Mouse (Mus musculus) limb, embryonic 14.5 days (tissue): Measurements from ENCODE around the gene Rfx3. TPM values are rescaled to one million over a fixed set of nuclear protein-coding genes. Genes with fewer than 3 reads are reported as not detected.
A peak's percentile ranks its signal among the peaks of the same experiment; 100 is the strongest.

Source experiments
- ATAC-seq: fragments of 200-750 bp; cut with Nextera tagmentation; 2 replicates; pipeline ENCODE4 v1.8.0; 2017; ENCODE audit warnings: low read depth, moderate number of reproducible peaks, moderate TSS enrichment; ENCODE audit not compliant: low FRiP score
- DNase-seq: peaks from one replicate; pipeline ENCODE4 v3.0.0-alpha.2; 2015; ENCODE audit warnings: low spot score
- H3K27ac ChIP-seq: fragments of 300-500 bp; sonication (generic); replicated peaks from 2 replicates; pipeline ENCODE4 v1.5.1; 2014; ENCODE audit warnings: low read depth, mild to moderate bottlenecking, low read length, moderate library complexity, mixed read lengths
- H3K27me3 ChIP-seq: fragments of 300-500 bp; sonication (generic); 2 replicates; pipeline ENCODE4 v1.6.1; 2014; ENCODE audit warnings: low read length, mixed read lengths; ENCODE audit not compliant: control insufficient read depth, insufficient read depth
- H3K36me3 ChIP-seq: fragments of 300-500 bp; sonication (generic); 2 replicates; pipeline ENCODE4 v1.6.1; 2014; ENCODE audit warnings: mild to moderate bottlenecking, low read length, moderate library complexity, mixed read lengths; ENCODE audit not compliant: control insufficient read depth, insufficient read depth
- H3K4me1 ChIP-seq: fragments of 300-500 bp; sonication (generic); 2 replicates; pipeline ENCODE4 v1.6.1; 2014; ENCODE audit warnings: antibody characterized with exemption, low read length, mixed read lengths; ENCODE audit not compliant: control insufficient read depth, insufficient read depth
- H3K4me2 ChIP-seq: fragments of 300-500 bp; sonication (generic); replicated peaks from 2 replicates; pipeline ENCODE4 v1.6.1; 2014; ENCODE audit warnings: low read depth, mild to moderate bottlenecking, low read length, moderate library complexity; ENCODE audit not compliant: severe bottlenecking
- H3K4me3 ChIP-seq: fragments of 300-500 bp; sonication (generic); replicated peaks from 2 replicates; pipeline ENCODE4 v1.5.1; 2014; ENCODE audit warnings: low read length
- H3K9ac ChIP-seq: fragments of 300-500 bp; sonication (generic); 2 replicates; pipeline ENCODE4 v1.6.1; 2014; ENCODE audit warnings: mild to moderate bottlenecking, low read depth, low read length, moderate library complexity; ENCODE audit not compliant: severe bottlenecking
- H3K9me3 ChIP-seq: fragments of 300-500 bp; sonication (generic); 2 replicates; pipeline ENCODE4 v1.6.1; 2016; ENCODE audit warnings: low read length; ENCODE audit not compliant: control insufficient read depth
- POLR2A ChIP-seq: fragments of 200-500 bp; IDR thresholded peaks from 2 replicates; pipeline ENCODE4 v1.8.0; 2012; ENCODE audit warnings: inconsistent platforms, mild to moderate bottlenecking, moderate library complexity, borderline replicate concordance; ENCODE audit not compliant: insufficient read depth, insufficient read length; ENCODE audit errors: extremely low read depth
- WGBS: fragments of 180-500 bp; shearing (Covaris S2); extraction: QIAGEN DNeasy Blood & Tissue Kit; methylation state at CpG from one replicate; pipeline ENCODE4 v1.1.7; 2014; 5-methylcytosine and 5-hydroxymethylcytosine counted together
- polyA plus RNA-seq, 2 experiments: library from polyadenylated mRNA; depleted of rRNA in 1 of 2; stranded (reverse) in 1 of 2; unstranded in 1 of 2; fragments of >200 nt; fragmentation: Nextera tagmentation in 1 of 2; extraction: Ambion mirVana in 1 of 2; gene quantifications; 2 replicates each; pipeline versions ENCODE4 v1.2.1 to v1.2.3; 2012 to 2014

Rfx3 gene
- 5.7 and 6.6 TPM in 2 replicates for polyA plus RNA-seq (2012; rRNA removed)
- polyA plus RNA-seq (2014; fragmentation: Nextera tagmentation; extraction: Ambion mirVana), result 9.6 and 10.2 TPM in 2 replicates

GRCm38 (mm10) chr19:28010471-28011395 lies at the start of gene Rfx3:
Rfx3 (minus strand) TSS chr19:28011166.
- Histone ChIP-seq H3K9ac (peak within 1 kb of the TSS; percentile 87), H3K4me3 (peak within 1 kb of the TSS; percentile 95), H3K27me3 (no peaks in the 10 kb centered on the region), H3K27ac (peak within 1 kb of the TSS; percentile 99), H3K4me2 (peak within 1 kb of the TSS; percentile 67), H3K36me3 (no peaks in the 10 kb centered on the region), H3K9me3 (no peaks in the 10 kb centered on the region), H3K4me1 (no peaks in the 10 kb centered on the region; the same call in 1 of the 2 replicates)
- WGBS, result under 1% methylated on average over 48 of the region's 78 CpGs
- ATAC-seq (peak; percentile 87), DNase-seq (peak; percentile 88)
- TF ChIP-seq POLR2A, result no peak

- DNase-seq (no peak), ATAC-seq (no peak)
- no peaks in the 10 kb centered on the region for H3K9me3 ChIP-seq
- H3K4me1 ChIP-seq, result no peaks in the 10 kb centered on the region
- H3K4me3 ChIP-seq, result no peak overlapping the region
- H3K9ac ChIP-seq, result no peak overlapping the region
- TF ChIP-seq POLR2A, result no peak
- H3K27me3 ChIP-seq, result no peaks in the 10 kb centered on the region
- no peaks in the 10 kb centered on the region for H3K36me3 ChIP-seq
- no peak overlapping the region for H3K4me2 ChIP-seq
- 87% methylated on average over 1 of the region's 1 CpGs for WGBS
- H3K27ac ChIP-seq, result no peak overlapping the region
Observed at GRCm38 (mm10) chr19:28052058-28052457, 41.1 kb upstream of the Rfx3 start.

DNA sequence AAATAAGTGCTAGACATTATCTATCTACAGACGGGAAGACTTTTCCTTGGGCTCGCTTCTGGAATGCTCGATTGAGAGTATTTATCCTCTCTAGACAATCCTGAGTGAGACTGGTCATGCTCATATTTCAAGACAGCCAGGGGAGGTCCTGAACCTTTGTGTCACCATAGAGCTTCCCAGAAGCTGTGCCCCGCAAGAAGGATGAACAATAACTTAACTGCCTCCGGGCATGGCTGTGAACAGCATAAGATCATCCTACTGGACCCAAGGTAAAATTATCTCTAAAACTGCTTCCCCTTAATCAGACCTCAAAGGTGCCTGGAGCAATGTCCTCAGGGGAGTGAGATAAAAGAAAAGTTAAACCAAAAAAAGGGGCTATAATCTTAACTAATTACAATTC lies 40.6 kb upstream of the Rfx3 start:
- no peaks in the 10 kb centered on the region for H3K4me1 ChIP-seq
- no peak overlapping the region for H3K27ac ChIP-seq
- no peaks in the 10 kb centered on the region for H3K27me3 ChIP-seq
- WGBS, result 86% methylated on average over 5 of the region's 5 CpGs
- no peak for TF ChIP-seq POLR2A
- no peak overlapping the region for H3K9ac ChIP-seq
- DNase-seq, result no peak
- H3K36me3 ChIP-seq, result no peaks in the 10 kb centered on the region
- H3K9me3 ChIP-seq, result no peaks in the 10 kb centered on the region
- no peak overlapping the region for H3K4me3 ChIP-seq
- H3K4me2 ChIP-seq, result no peak overlapping the region
- no peak for ATAC-seq

GRCm38 (mm10) chr19:28049280-28049679 lies 38.3 kb upstream of the Rfx3 start:
- WGBS, result 75% methylated on average over 4 of the region's 4 CpGs
- Histone ChIP-seq H3K9me3 (no peaks in the 10 kb centered on the region), H3K36me3 (no peaks in the 10 kb centered on the region), H3K4me2 (no peak overlapping the region), H3K9ac (no peak overlapping the region), H3K4me3 (no peak overlapping the region), H3K27me3 (no peaks in the 10 kb centered on the region), H3K27ac (no peak overlapping the region), H3K4me1 (no peaks in the 10 kb centered on the region)
- no peak for TF ChIP-seq POLR2A
- ATAC-seq, result no peak
- no peak for DNase-seq

GRCm38 (mm10) chr19:28046806-28047205 lies 35.8 kb upstream of the Rfx3 start:
- Histone ChIP-seq H3K9me3 (no peaks in the 10 kb centered on the region), H3K4me1 (no peaks in the 10 kb centered on the region), H3K27ac (no peak overlapping the region), H3K4me3 (no peak overlapping the region), H3K4me2 (no peak overlapping the region), H3K36me3 (no peaks in the 10 kb centered on the region), H3K27me3 (no peaks in the 10 kb centered on the region), H3K9ac (no peak overlapping the region)
- WGBS, result 89% methylated on average over 5 of the region's 5 CpGs
- ATAC-seq, result no peak
- no peak for DNase-seq
- TF ChIP-seq POLR2A, result no peak
